Mouse (Mus musculus) MEL (cell line): ENCODE measurements around the gene Actn3. TPM values are rescaled to one million over a fixed set of nuclear protein-coding genes. Genes with fewer than 3 reads are reported as not detected.

ENCODE experiments used
- DNase-seq: peaks from one replicate; pipeline ENCODE4 v3.0.0; 2011; ENCODE audit warnings: low read depth, low spot score
- H3K27ac ChIP-seq: 2 replicates; pipeline ENCODE4 v1.5.1; 2012; ENCODE audit warnings: low read depth, mild to moderate bottlenecking, control low read depth, low read length, moderate library complexity; ENCODE audit not compliant: control insufficient read depth
- H3K27me3 ChIP-seq, 2 experiments: fragments of 150-350 bp in 1 of 2; sonication (generic) in 1 of 2; 2 replicates each; pipeline ENCODE4 v1.6.1; 2012; ENCODE audit warnings: low read length in 2 of 2, mild to moderate bottlenecking in 2 of 2, improper control_type of control experiment in 1 of 2, moderate library complexity in 1 of 2; ENCODE audit not compliant: insufficient read depth in 2 of 2, control insufficient read depth in 1 of 2
- H3K36me3 ChIP-seq, 2 experiments: 2 replicates each; pipeline ENCODE4 v1.6.1; 2012 to 2014; ENCODE audit warnings: low read length in 2 of 2, improper control_type of control experiment in 1 of 2, inconsistent platforms in 1 of 2, mild to moderate bottlenecking in 1 of 2; ENCODE audit not compliant: insufficient read depth in 2 of 2, control insufficient read depth in 1 of 2
- H3K4me1 ChIP-seq, 2 experiments: fragments of 150-350 bp in 1 of 2; sonication (generic) in 1 of 2; 2 replicates each; pipeline ENCODE4 v1.6.1; 2012; ENCODE audit warnings: low read length in 2 of 2, improper control_type of control experiment in 1 of 2, mild to moderate bottlenecking in 1 of 2; ENCODE audit not compliant: insufficient read depth in 2 of 2, control insufficient read depth in 1 of 2
- H3K4me3 ChIP-seq, 2 experiments: fragments of 150-350 bp in 1 of 2; sonication (generic) in 1 of 2; 2 replicates each; pipeline ENCODE4 v1.5.1; 2012; ENCODE audit warnings: low read depth in 2 of 2, low read length in 2 of 2, mild to moderate bottlenecking in 2 of 2, moderate library complexity in 2 of 2, control low read depth in 1 of 2, improper control_type of control experiment in 1 of 2; ENCODE audit not compliant: control insufficient read depth in 1 of 2, insufficient read depth in 1 of 2
- H3K79me2 ChIP-seq: 2 replicates; pipeline ENCODE4 v1.6.1; 2012; ENCODE audit warnings: mild to moderate bottlenecking, low read length, moderate library complexity; ENCODE audit not compliant: control insufficient read depth, poor library complexity, insufficient read depth
- H3K9ac ChIP-seq: 2 replicates; pipeline ENCODE4 v1.6.1; 2012; ENCODE audit warnings: low read depth, mild to moderate bottlenecking, control low read depth, low read length, moderate library complexity; ENCODE audit not compliant: control insufficient read depth, poor library complexity, severe bottlenecking
- H3K9me3 ChIP-seq: fragments of 150-350 bp; sonication (generic); replicated peaks from 2 replicates; pipeline ENCODE4 v1.6.1; 2012; ENCODE audit warnings: mild to moderate bottlenecking, low read length, improper control_type of control experiment, moderate library complexity; ENCODE audit not compliant: insufficient read depth
- ELF1 ChIP-seq: IDR thresholded peaks from 2 replicates; pipeline ENCODE4 v1.6.1; 2014; ENCODE audit warnings: low read depth, mild to moderate bottlenecking, inconsistent platforms, low read length, improper control_type of control experiment, moderate library complexity
- EP300 ChIP-seq, 2 experiments: IDR thresholded peaks; 2 replicates each; pipeline ENCODE4 v1.6.1; 2011; ENCODE audit warnings: improper control_type of control experiment in 2 of 2, low read length in 2 of 2, low read depth in 1 of 2, mild to moderate bottlenecking in 1 of 2
- GABPA ChIP-seq: IDR thresholded peaks from 2 replicates; pipeline ENCODE4 v1.6.1; 2012; ENCODE audit warnings: low read depth, mild to moderate bottlenecking, inconsistent platforms, low read length, improper control_type of control experiment, moderate library complexity
- MAFK ChIP-seq: IDR thresholded peaks from 2 replicates; pipeline ENCODE4 v1.6.1; 2011; ENCODE audit warnings: low read depth, mild to moderate bottlenecking, low read length, improper control_type of control experiment, borderline replicate concordance
- MAZ ChIP-seq: IDR thresholded peaks from 2 replicates; pipeline ENCODE4 v1.6.1; 2012; ENCODE audit warnings: low read depth, mild to moderate bottlenecking, inconsistent platforms, low read length, improper control_type of control experiment
- MEF2A ChIP-seq: IDR thresholded peaks from 2 replicates; pipeline ENCODE4 v1.6.1; 2014; ENCODE audit warnings: low read depth, mild to moderate bottlenecking, inconsistent platforms, low read length, improper control_type of control experiment; ENCODE audit not compliant: poor library complexity, insufficient replicate concordance, severe bottlenecking; ENCODE audit errors: extremely low read depth
- MYB ChIP-seq: IDR thresholded peaks from 2 replicates; pipeline ENCODE4 v1.6.1; 2011; ENCODE audit warnings: mild to moderate bottlenecking, low read depth, low read length, improper control_type of control experiment
- NELFE ChIP-seq: IDR thresholded peaks from 2 replicates; pipeline ENCODE4 v1.6.1; 2011; ENCODE audit warnings: low read depth, low read length, improper control_type of control experiment
- NRF1 ChIP-seq: IDR thresholded peaks from 2 replicates; pipeline ENCODE4 v1.6.1; 2014; ENCODE audit warnings: low read depth, mild to moderate bottlenecking, inconsistent platforms, low read length, improper control_type of control experiment, moderate library complexity; ENCODE audit not compliant: poor library complexity, insufficient read depth, severe bottlenecking
- RAD21 ChIP-seq: IDR thresholded peaks from 2 replicates; pipeline ENCODE4 v1.6.1; 2011; ENCODE audit warnings: mild to moderate bottlenecking, low read depth, low read length, improper control_type of control experiment
- SIN3A ChIP-seq: IDR thresholded peaks from 2 replicates; pipeline ENCODE4 v1.6.1; 2012; ENCODE audit warnings: low read length, improper control_type of control experiment, inconsistent platforms
- UBTF ChIP-seq: IDR thresholded peaks from 2 replicates; pipeline ENCODE4 v1.6.1; 2012; ENCODE audit warnings: low read depth, mild to moderate bottlenecking, inconsistent platforms, low read length, improper control_type of control experiment, moderate library complexity, borderline replicate concordance; ENCODE audit not compliant: insufficient read depth
- ZMIZ1 ChIP-seq: IDR thresholded peaks from 2 replicates; pipeline ENCODE4 v1.6.1; 2012; ENCODE audit warnings: low read depth, mild to moderate bottlenecking, inconsistent platforms, low read length, improper control_type of control experiment, moderate library complexity
- polyA plus RNA-seq, 2 experiments: library from polyadenylated mRNA; stranded (reverse) in 1 of 2; unstranded in 1 of 2; fragments of >175 nt in 1 of 2; fragments of >200 nt in 1 of 2; gene quantifications; 2 replicates each; pipeline versions ENCODE4 v1.2.1 to v1.2.4; 2012; ENCODE audit warnings: low replicate concordance in 2 of 2, low read depth in 1 of 2; ENCODE audit not compliant: insufficient read length in 2 of 2, insufficient read depth in 1 of 2, missing spikeins in 1 of 2
- total RNA-seq: library from RNA; depleted of rRNA; stranded (reverse); fragments of 300-350 nt; gene quantifications from 2 replicates; pipeline ENCODE4 v1.2.3, GENCODE M21; 2012

Gene Actn3
- total and polyA plus RNA-seq, 3 experiments = 0.65 to 1.0 TPM; not detected in 1

DNA sequence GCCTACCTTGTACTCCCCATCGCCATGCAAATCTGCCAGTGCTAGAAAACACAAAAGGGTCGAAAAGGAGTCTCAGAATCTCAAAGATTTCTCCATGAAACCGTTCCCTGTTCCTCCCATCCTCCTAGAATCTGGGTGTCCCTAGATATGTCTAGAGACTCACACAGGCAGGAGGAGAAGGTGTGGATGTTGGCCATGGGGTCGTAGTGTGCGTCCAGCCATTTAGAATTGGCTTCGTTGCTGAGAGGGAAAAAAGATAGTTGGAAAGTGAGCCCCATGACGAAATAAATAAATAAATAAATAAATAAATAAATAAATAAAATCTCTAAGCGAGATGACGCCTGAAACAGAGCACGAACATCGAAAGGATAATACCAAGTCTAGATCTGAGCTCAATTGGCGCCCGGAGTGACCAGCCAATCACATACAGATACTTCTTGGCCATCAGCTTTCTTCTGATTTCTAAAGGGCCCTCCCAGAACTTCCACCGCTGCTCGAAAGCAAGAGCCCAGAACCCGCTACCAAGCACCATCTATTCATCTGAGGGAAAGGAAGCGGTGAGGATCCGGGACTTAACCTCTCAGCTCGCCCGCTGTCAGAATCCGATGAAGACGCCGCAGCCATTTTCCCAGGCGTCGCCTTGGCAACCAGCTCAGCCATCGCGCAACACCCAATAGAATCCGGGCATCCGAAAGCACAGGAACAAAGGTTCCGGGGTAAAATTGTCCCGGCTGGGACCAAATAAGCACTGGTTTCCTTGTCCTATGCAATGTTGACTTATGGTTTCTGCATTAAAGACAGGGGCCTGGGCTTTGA, 28.5 kb upstream of the Actn3 start, which contains the start of gene Bbs1 (continued):
- TF ChIP-seq GABPA (no peak), NRF1 (no peak), ZMIZ1 (no peak), EP300 (IDR thresholded peaks at IDR 0.05; ENCODE audit: low read depth in 1 of 2, low read length in 2 of 2) (no peak), RAD21 (no peak), NELFE (peak; percentile 24; the same call in 1 of the 2 replicates), MAFK (no peak), UBTF (no peak), MEF2A (no peak), SIN3A (peak; percentile 90), ELF1 (peak; percentile 55; the same call in 1 of the 2 replicates), MYB (no peak)

DNA sequence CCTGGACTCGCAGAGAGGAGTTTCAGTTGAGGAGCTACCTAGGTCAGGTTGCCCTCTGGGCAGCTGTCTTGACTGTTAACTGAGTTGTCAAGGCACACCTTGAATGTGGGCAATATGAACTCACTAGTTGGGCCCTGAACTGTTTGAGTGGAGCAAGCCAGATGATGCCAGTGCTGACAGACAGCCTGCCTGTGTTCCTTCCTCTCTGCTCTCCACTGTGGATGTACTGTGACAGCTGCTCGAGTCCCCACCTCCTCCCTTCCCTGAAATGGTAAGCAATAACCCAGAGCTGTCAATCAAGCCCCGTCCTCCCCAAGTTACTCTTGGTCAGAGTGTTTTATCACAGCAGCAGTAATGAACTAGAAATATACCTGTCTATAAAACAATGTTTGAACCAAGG, 22.2 kb upstream of the Actn3 start:
- no peak for DNase-seq
- H3K9me3 ChIP-seq = no peaks in the 10 kb centered on the region
- H3K27me3 ChIP-seq = no peaks in the 10 kb centered on the region
- no peaks in the 10 kb centered on the region for H3K4me1 ChIP-seq
- H3K27ac ChIP-seq = no peak overlapping the region
- no peaks in the 10 kb centered on the region for H3K79me2 ChIP-seq
- TF ChIP-seq MYB (no peak), MEF2A (no peak), MAZ (no peak)
- H3K9ac ChIP-seq = no peak overlapping the region
- H3K4me3 ChIP-seq = no peak overlapping the region
- no peaks in the 10 kb centered on the region for H3K36me3 ChIP-seq

DNA sequence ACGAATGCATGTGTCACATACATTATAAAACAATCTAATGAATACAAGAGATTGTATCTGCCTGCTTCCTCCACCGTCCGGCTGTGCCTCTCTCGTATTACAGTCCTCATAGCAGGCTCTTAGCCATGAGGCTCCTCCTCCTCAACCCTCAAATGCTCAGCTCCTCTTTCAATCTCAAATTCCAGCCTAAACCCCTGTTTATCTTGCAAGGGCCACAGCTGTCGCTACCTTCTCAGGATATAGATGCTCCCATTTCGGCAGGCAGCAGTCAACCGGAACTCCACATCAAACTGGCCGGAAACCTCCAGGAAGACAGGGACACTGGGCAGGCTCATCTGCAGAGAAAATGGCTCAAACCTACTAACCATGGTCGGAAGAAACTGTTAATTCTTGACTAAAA, 21.3 kb upstream of the Actn3 start:
- H3K27me3 ChIP-seq = no peaks in the 10 kb centered on the region
- no peak overlapping the region for H3K4me3 ChIP-seq
- no peak for DNase-seq
- H3K27ac ChIP-seq = no peak overlapping the region
- no peaks in the 10 kb centered on the region for H3K79me2 ChIP-seq
- no peak overlapping the region for H3K9ac ChIP-seq
- H3K36me3 ChIP-seq = no peaks in the 10 kb centered on the region
- no peaks in the 10 kb centered on the region for H3K9me3 ChIP-seq
- TF ChIP-seq UBTF (no peak), MYB (no peak)
- no peaks in the 10 kb centered on the region for H3K4me1 ChIP-seq
